Mouse (Mus musculus): Measurements from ENCODE around the gene Myh7. TPM values are rescaled to one million over a fixed set of nuclear protein-coding genes. Genes with fewer than 3 reads are reported as not detected.
"Not testable (repeated sequence)": the region's sequence is repeated elsewhere in the genome, so short reads cannot be mapped to it uniquely, and the experiment has no call there.

Myh7 gene
- total RNA-seq, 1 experiment from 2014 or later, result not detected

DNA sequence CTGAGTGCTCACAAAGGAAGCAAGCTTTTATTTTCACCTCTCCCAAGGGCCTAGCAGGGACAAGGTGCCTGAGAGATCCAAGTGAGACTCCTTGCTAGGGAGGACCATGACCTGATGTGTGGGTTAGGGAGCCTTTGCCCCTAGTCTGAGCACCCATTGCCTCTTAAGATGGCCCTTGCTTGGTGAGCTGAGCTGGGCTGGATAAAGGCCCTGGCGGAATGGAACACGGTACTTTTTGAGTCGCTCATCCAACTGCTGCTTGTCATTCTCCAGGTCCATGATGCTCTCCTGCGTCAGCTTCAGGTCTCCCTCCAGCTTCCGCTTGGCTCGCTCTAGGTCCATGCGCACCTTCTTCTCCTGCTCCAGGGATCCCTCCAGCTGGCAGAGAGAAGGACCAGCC is 12.5 kb downstream of the Myh7 start:
- ATAC-seq (replicated peaks; ENCODE audit: insufficient number of reproducible peaks, low FRiP score, low TSS enrichment, poor library complexity, severe bottlenecking), result no peak

DNA sequence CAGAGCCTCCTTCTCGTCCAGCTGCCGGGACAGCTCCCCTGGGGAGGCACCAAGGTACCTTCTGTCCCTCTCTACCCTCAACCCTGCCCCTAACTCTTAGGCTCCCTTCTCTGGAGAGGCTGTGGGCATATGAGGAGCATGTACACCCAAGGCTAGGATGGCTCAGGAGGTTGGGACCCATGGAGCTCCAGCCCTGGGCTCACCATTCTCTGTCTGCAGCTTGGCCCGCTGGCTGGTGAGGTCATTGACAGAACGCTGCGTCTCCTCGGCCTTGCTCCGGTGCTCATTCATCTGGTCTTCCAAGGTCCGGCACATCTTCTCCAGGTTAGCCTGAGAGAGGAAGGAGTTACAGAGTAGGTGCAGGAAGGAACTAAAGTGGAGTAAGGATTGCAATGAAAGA is 15.8 kb downstream of the Myh7 start:
- no peak for ATAC-seq (replicated peaks; ENCODE audit: insufficient number of reproducible peaks, low FRiP score, low TSS enrichment, poor library complexity, severe bottlenecking)

DNA sequence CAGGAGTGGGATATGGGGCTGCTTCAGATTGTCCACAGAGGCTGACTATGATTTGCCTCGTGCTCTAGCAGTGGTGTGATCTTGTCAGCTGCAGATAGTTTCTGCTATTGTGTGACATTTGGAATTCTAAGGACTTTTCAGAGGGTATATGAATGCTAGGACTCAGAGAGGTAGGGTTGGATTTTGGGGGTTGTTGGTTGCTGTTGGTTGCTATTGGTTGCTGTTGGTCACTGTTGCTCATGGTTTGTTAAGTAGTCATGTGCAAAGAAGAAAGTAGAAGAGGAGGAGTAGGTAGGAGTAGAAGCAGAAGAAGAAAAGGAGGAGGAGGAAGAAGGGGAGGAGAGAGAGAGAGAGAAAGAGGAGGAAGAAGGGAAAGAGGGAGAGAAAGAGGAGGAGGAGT is 17.8 kb downstream of the Myh7 start, which contains the start of gene Gm17428:
Gene Gm17428 (plus strand): TSS at position 301 of the 400 bp plus-strand sequence.
- ATAC-seq (replicated peaks; ENCODE audit: insufficient number of reproducible peaks, low FRiP score, low TSS enrichment, poor library complexity, severe bottlenecking), result no peak

DNA sequence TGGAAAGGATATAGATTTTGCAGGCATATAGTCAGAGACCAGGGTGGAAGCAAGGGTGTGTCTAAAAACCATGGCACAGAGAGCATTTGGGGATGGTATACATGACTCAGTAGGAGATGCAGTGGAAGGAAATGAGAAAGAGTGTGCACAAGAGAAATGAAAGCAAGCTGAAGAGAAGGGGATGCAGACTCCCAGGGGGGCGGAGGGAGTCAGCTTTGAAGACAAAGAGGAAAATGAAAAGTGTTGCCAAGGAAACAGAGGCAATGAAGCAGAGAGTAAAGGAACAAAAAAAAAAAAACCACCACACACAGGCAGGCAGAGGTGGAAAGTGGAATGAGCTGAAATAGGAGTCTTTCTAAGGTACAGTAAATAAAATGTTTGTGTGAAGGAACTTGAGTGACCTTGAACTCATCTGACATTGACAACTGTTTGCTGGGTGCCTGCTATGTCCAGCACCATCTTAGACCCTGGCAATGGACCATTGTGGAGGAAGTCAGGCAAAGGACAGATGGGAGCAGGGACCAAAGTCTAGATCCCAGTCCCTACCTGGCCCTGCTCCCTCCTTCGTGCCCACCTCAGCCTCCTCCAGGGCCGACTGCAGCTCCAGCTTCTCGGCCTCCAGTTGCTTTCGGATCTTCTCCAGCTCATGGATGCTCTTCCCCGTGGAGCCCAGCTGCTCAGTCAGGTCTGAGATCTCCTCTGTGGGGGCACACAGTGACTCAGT is 20.2 kb downstream of the Myh7 start:
- no peak for ATAC-seq (replicated peaks; ENCODE audit: insufficient number of reproducible peaks, low FRiP score, low TSS enrichment, poor library complexity, severe bottlenecking)

DNA sequence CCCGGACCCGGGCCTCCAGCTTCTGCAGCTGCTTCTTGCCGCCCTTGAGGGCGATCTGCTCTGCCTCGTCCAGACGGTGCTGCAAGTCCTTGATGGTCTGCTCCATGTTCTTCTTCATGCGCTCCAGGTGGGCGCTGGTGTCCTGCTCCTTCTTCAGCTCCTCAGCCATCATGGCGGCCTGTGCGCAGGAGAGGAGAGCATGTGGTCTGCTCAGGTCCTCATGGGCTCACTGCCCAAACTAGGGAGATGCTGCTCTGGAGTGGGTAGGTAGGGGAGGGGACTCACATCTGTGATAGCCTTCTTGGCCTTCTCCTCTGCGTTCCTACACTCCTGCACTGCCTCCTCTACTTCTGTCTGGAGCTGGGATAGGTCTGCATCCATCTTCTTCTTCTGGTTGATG is 21.6 kb downstream of the Myh7 start:
- ATAC-seq (replicated peaks; ENCODE audit: insufficient number of reproducible peaks, low FRiP score, low TSS enrichment, poor library complexity, severe bottlenecking), result not testable (repeated sequence)

DNA sequence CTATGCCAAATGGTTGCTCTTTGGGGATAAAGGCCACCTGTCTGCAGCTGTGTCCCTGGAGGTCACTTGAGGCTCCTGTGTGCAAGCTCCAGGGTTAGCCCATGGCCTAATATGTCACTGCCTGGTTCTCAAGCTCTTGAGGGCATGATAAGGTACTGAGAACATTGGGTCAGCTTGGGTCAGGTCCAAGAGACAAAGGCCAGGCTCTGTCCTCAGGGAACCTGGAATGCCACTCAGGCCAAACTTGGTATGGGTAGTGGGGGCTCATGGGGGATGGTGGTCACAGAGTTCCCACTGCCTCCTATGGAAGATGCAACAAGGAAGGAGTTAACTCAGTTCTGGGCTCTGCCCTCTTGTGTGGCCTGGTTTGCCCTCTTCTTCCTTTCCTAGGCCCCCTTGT is 26.1 kb downstream of the Myh7 start:
- no peak for ATAC-seq (replicated peaks; ENCODE audit: insufficient number of reproducible peaks, low FRiP score, low TSS enrichment, poor library complexity, severe bottlenecking)

DNA sequence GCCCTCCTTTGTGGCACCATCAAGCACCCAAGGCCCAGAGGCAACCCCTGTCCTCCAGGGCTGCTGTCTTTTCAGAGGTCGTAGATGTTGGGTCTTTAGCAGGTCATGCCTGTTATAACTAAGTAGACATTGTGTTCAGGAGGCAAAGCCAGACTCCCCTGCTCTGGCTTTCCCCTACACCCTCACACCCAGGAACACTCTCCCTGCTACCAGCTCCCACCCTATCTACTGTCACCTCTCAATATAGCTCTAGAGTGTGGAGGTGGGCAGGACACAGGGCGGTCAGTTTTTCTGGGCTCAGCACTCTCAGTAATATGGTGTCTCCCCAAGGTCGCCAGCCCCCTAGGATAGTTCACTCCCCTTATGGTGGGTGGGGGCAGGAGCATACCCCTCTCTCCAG is 26.6 kb downstream of the Myh7 start:
- no peak for ATAC-seq (replicated peaks; ENCODE audit: insufficient number of reproducible peaks, low FRiP score, low TSS enrichment, poor library complexity, severe bottlenecking)

DNA sequence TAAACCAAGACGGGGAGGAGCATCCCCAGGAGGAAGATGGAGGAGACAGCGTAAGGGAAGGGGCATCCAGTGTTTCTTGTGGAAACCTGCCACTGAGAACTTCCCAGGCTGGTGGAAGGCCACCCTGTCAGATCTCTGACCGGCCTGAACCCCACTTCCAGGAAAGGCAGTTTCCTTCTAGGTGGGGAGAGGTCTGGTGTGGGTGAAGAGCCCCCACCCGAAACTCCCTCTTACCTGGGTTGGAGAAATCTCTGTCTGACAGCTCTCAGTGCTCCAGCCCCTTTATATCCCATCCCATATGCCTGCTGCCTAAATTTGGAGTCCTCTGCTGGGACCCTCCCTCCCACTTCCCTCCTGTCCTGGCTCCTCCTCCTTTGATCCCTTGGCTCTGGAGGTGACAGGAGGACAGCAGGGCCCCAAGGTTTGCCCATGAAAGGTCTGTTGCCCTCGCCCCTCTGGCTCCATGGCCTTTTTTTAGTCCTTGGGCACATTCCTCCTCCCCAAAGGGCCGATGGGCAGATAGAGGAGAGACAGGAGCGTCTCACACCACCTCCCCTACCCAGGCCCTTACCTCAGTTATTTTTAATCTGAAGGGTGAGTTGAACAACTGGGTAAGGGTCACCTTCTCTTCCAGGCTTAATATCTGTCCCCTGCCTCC is 28.0 kb downstream of the Myh7 start, which contains the start of gene Myh6:
Gene Myh6 (minus strand): TSS at position 608 of the 658 bp plus-strand sequence.
- ATAC-seq (replicated peaks; ENCODE audit: insufficient number of reproducible peaks, low FRiP score, low TSS enrichment, poor library complexity, severe bottlenecking), result no peak

DNA sequence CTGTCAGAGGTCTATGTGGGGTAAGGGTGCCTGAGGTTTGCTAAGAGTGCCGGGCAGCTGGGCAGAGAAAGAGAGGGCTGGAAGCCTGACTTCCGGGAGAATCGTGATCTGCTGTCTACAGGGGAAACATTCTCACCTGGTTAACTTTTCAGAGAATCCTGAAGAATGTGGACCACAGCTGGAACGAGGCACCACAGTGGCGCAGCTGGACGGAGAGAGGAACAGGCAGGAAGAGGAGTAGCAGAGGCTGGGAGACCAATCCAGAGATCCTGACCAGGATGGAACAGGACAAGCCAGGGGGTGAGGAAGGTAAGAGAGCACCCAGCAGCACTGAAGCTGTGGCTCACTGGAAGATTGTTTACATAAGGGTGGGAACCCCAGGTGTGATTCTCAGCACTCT is 28.8 kb downstream of the Myh7 start:
- ATAC-seq (replicated peaks; ENCODE audit: insufficient number of reproducible peaks, low FRiP score, low TSS enrichment, poor library complexity, severe bottlenecking), result no peak

DNA sequence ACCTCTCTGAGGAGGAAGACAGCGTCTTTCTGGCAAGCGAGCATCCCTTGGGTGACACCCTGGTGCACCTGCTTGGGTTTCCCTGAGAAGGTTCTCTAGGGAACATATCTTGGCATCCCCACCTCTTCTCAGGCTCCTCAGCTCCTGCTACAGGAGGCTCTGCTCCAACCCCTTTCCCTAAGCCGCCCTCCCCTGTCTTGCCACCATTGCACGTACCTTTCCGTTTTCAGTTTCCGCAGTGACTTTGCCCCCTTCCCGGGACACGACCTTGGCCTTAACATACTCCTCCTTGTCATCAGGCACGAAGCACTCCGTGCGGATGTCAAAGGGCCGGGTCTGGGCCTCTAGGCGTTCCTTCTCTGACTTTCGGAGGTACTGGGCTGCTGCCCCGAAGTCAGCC is 29.4 kb downstream of the Myh7 start:
- ATAC-seq (replicated peaks; ENCODE audit: insufficient number of reproducible peaks, low FRiP score, low TSS enrichment, poor library complexity, severe bottlenecking), result no peak

DNA sequence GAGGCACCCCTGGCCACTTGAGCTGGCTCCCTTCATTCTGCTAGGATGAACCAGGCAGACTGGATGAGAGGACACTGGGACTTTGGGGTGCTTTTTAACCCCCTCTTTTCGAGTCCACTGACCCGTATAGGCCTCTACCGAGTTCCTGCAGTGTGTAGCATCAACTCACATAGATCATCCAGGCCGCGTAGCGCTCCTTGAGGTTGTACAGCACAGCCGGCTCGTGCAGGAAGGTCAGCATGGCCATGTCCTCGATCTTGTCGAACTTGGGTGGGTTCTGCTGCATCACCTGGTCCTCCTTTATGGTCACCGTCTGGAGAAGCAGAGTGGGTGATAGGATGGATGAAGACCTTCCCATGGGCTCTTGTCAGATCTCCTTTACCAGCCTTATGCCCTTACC is 30.7 kb downstream of the Myh7 start:
- no peak for ATAC-seq (replicated peaks; ENCODE audit: insufficient number of reproducible peaks, low FRiP score, low TSS enrichment, poor library complexity, severe bottlenecking)

DNA sequence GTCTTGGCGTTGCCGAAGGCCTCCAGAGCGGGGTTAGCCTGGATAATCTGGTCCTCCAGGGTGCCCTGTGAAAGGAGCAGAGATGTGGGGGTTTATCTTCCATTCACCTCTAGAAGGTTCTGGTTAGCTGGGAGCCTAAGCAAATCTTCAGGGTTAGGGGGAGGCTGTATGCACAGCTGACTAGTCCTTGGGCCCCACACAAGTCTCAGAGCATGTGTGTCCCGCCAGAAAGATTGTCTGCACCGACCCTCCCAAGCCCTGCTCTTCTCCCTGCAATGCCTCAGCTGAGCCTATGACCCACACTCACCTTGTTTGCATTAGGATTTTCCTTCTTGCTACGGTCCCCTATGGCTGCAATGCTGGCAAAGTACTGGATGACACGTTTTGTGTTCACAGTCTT is 31.7 kb downstream of the Myh7 start:
- no peak for ATAC-seq (replicated peaks; ENCODE audit: insufficient number of reproducible peaks, low FRiP score, low TSS enrichment, poor library complexity, severe bottlenecking)

DNA sequence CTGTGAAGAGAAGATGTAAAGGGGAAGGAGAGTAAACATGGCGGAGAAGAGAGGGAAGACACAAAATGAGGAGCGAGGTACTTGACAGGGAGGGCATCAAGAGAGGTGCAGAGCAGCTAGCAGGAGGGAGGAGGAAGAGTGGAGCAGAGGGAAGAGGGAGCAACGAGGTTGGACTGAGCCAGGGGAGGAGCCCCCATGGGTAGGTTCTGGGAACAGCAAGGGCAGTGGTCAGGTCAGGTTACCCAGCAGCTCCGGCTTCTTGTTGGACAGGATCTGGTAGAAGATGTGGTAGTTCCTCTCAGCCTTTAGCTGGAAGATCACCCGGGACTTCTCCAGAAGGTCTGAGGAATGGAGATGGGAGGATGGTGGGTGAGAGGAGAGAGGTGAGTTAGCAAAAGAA is 32.9 kb downstream of the Myh7 start:
- ATAC-seq (replicated peaks; ENCODE audit: insufficient number of reproducible peaks, low FRiP score, low TSS enrichment, poor library complexity, severe bottlenecking), result no peak

DNA sequence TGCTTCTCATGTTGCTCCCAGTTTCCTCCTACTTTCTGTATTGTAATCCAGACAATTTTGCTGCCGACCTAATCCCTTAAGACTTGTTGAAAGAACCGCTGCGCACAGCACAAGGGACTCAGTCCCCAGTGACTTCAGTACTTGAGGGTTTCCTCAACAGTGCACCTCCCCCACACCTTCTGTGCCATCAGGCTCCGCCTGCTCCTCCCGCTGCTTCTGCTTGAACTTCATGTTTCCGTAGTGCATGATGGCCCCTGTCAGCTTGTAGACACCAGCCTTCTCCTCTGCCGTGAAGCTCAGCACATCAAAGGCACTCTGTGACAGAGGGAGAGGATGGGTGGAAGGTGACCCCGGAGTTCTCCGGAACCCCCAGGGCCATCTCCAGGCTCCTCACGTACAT is 33.7 kb downstream of the Myh7 start:
- no peak for ATAC-seq (replicated peaks; ENCODE audit: insufficient number of reproducible peaks, low FRiP score, low TSS enrichment, poor library complexity, severe bottlenecking)

DNA sequence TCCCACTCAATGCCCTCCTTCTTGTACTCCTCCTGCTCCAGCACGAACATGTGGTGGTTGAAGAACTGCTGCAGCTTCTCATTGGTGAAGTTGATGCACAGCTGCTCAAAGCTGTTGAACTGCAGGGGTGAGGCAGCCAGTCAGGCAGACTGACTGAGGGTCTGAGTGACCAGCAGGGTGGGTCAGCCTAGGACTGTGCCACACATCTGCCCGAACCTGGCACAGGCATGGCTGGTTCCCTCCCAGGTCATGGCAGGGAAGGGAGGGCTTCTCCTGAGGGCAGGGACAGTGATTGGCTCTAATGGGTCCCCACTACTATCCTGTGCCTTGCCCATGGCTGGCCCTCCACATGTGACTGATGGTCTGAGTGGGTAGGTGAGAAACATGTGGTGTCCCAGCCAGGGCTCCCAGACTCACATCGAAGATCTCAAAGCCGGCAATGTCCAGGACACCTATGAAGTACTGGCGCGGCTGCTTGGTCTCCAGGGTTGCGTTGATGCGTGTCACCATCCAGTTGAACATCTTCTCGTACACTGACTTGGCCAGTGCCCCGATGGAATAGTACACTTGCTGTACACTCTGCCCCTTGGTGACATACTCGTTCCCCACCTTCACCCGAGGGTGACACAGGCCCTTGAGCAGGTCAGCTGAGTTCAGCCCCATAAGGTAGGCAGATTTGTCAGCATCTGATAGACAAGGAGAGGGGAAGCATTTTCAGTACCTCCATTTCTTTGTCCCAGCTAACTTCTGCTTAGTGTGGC is 34.4 kb downstream of the Myh7 start:
- ATAC-seq (replicated peaks; ENCODE audit: insufficient number of reproducible peaks, low FRiP score, low TSS enrichment, poor library complexity, severe bottlenecking), result not testable (repeated sequence)

DNA sequence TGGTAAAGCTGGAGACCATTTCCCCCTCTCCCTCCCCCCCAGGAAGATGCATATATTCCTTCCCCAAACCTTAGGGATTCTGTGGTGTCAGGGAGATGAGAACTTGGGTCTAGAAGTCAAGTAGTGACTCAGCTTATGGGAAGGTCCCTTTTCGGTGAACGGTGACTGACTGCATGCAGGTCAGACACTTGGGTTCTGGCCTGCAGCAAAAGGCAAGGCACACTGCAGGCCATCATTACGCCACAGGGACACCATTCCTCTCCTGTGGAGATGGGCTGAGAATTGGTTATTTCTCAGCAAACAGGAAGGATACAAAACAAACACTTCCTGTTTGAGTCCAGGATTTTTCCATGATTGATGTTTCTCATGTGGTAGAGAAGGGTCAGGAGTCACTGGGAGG is 35.2 kb downstream of the Myh7 start:
- ATAC-seq (replicated peaks; ENCODE audit: insufficient number of reproducible peaks, low FRiP score, low TSS enrichment, poor library complexity, severe bottlenecking), result no peak

DNA sequence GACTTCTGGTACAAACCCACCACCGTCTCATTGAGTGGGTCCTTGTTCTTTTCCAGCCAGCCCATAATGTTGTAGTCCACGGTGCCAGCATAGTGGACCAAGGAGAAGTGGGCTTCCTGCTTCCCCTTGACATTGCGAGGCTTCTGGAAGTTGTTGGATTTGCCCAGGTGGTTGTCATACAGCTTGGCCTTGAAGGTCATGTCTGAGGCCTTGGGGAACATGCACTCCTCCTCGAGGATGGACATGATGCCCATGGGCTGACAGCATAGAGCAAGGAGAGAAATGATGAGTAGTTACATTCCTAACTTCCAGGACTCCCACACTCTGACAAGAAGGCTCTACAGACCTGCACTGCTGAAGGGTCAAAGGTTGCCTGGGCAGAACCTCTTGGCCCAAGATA is 35.9 kb downstream of the Myh7 start:
- no peak for ATAC-seq (replicated peaks; ENCODE audit: insufficient number of reproducible peaks, low FRiP score, low TSS enrichment, poor library complexity, severe bottlenecking)

DNA sequence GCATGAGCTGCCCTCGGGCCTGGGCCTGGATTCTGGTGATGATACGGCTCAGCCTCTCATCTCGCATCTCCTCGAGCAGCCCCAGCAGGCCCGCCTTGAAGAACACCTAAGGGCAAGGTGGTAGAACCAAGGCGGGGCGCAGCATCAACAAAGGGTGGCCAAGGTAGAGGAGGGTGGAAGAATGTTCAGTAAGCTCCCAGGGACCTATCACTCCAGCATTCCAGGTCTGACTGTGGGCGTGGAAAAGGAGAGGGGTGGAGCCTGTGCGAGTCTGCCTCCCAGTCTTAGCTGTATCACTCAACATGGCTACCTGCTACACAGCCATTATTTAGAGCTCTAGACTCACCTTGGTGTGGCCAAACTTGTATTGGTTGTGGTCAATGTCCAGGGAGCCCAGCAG is 37.9 kb downstream of the Myh7 start:
- no peak for ATAC-seq (replicated peaks; ENCODE audit: insufficient number of reproducible peaks, low FRiP score, low TSS enrichment, poor library complexity, severe bottlenecking)

DNA sequence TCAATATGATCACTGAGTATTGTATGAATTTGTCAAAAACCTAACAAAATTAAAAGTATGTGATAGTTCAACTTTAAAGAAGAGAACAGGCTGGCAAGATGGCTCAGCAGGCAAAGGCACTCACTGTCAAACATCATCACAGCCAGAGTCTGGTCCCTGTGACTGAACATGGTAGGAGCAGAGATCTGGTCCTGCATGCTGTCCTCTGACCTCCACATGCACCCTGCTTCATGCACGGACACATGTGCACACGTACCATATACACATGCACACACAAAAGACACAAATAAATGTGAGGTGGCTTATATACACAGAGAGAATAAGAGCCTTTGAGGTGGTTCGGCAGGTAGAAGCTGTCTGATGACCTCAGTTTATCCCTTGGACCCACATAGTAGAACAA is 38.9 kb downstream of the Myh7 start:
- ATAC-seq (replicated peaks; ENCODE audit: insufficient number of reproducible peaks, low FRiP score, low TSS enrichment, poor library complexity, severe bottlenecking), result no peak

DNA sequence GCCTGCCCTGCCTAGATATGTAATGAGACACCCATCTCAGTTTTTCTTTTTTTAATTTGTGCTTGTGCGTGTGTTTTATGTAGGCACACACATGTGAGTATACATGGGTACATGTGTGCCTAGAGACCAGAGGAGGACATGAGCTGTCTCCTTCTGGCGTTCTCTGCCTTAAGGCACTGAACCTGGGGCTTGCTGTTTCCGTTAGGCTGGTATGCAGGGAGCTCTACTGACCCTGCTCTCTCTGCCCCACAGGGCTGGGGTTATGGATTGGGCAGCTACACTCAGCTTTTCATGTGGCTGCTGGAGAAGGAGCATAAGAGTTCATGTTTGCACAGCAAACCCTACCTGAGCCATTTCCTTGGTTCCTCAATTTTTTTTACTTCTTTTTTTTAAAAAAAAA is 40.0 kb downstream of the Myh7 start:
- ATAC-seq (replicated peaks; ENCODE audit: insufficient number of reproducible peaks, low FRiP score, low TSS enrichment, poor library complexity, severe bottlenecking), result no peak
